Mouse (Mus musculus): ENCODE data around the gene Mbl2.

- TF ChIP-seq CTCF (IDR thresholded peaks at IDR 0.05; ENCODE audit: low read depth, low read length) (peak; percentile 67), POLR2A (IDR thresholded peaks at IDR 0.05; ENCODE audit: insufficient read depth, low read length) (no peak), EP300 (IDR thresholded peaks at IDR 0.05; ENCODE audit: insufficient read depth, low read depth, low read length) (no peak)
Measured at GRCm38 (mm10) chr19:30248822-30249221, 16.1 kb downstream of the Mbl2 start.

Data from ES-Bruce4 (cell line).